Mouse (Mus musculus): ENCODE measurements around the gene Ralgps1. TPM values are rescaled to one million over a fixed set of nuclear protein-coding genes. Genes with fewer than 3 reads are reported as not detected.
A peak's percentile ranks its signal among the peaks of the same experiment; 100 is the strongest.

The Ralgps1 gene
- polyA plus RNA-seq, 1 experiment from 2014 or later = 2.2 TPM

DNA sequence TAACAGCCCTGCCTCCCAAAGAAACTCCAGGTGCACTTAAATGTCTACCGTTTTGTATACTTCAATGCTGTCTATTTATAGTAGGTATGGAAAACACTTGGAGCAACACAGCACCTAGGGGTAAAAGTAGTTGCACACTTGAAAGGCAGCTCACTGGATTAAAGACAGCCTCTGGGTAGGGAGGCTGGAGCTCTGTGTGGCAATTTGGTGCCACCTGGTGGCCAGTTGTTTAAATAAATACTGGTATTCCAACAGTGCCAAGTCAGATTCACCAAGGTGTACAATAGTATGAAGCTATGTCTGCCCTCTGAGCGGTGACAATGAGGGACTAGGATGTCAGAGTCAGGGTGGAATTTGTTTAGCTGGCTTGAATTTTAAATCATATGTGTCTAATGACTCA, 22.2 kb downstream of the Ralgps1 start:
- no peak for TF ChIP-seq EP300 (optimal IDR thresholded peaks at IDR 0.05)
- peak; percentile 93 for TF ChIP-seq CTCF (IDR thresholded peaks at IDR 0.05; ENCODE audit: low read depth)
- H3K4me3 ChIP-seq (ENCODE audit: low read depth, low read length) = no peak overlapping the region
- H3K9me3 ChIP-seq (ENCODE audit: control insufficient read depth, low read length) = no peaks in the 10 kb centered on the region
- ATAC-seq (ENCODE audit: low FRiP score, low TSS enrichment) = peak; percentile 63
- no peaks in the 10 kb centered on the region; the same call in 1 of the 2 replicates for H3K4me1 ChIP-seq (replicated peaks; ENCODE audit: control insufficient read depth, insufficient read depth)
- 23% methylated on average over 2 of the region's 2 CpGs for WGBS
- no peaks in the 10 kb centered on the region for H3K36me3 ChIP-seq (ENCODE audit: control insufficient read depth, insufficient read depth, low read length)
- no peak overlapping the region for H3K9ac ChIP-seq (ENCODE audit: low read length)
- DNase-seq (ENCODE audit: low spot score) = peak; percentile 74
- H3K27ac ChIP-seq (replicated peaks) = no peak overlapping the region
- no peak overlapping the region for H3K4me2 ChIP-seq (replicated peaks; ENCODE audit: low read depth)
- no peaks in the 10 kb centered on the region for H3K27me3 ChIP-seq (ENCODE audit: control insufficient read depth, insufficient read depth, low read length)

DNA sequence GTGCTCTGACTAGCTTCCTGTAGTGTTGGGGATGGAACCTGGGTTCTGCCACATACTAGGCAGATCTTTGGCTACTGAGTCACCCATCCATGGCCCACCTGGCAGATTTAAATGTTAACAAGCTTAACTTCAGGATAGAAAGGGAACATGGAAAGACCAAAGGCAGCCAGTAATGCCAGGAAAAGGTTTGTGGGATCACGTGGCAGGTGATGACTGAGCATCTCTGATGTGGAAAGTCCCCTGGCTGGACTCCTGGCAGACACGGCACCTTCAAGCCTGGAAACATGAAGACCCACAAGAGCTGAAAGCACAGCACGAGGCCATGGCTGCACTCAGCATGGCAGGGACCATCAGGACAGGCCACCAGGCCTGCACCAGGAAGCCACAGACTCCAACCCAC, 23.0 kb downstream of the Ralgps1 start:
- no peaks in the 10 kb centered on the region; the same call in 1 of the 2 replicates for H3K4me1 ChIP-seq (replicated peaks; ENCODE audit: control insufficient read depth, insufficient read depth)
- H3K36me3 ChIP-seq (ENCODE audit: control insufficient read depth, insufficient read depth, low read length) = no peaks in the 10 kb centered on the region
- no peaks in the 10 kb centered on the region for H3K9me3 ChIP-seq (ENCODE audit: control insufficient read depth, low read length)
- H3K27me3 ChIP-seq (ENCODE audit: control insufficient read depth, insufficient read depth, low read length) = no peaks in the 10 kb centered on the region
- DNase-seq (ENCODE audit: low spot score) (no peak), ATAC-seq (ENCODE audit: low FRiP score, low TSS enrichment) (no peak)
- H3K4me2 ChIP-seq (replicated peaks; ENCODE audit: low read depth) = no peak overlapping the region
- H3K4me3 ChIP-seq (ENCODE audit: low read depth, low read length) = no peak overlapping the region
- no peak for TF ChIP-seq EP300 (optimal IDR thresholded peaks at IDR 0.05)
- TF ChIP-seq CTCF (IDR thresholded peaks at IDR 0.05; ENCODE audit: low read depth) = no peak
- 89% methylated on average over 3 of the region's 3 CpGs for WGBS
- no peak overlapping the region for H3K27ac ChIP-seq (replicated peaks)
- no peak overlapping the region for H3K9ac ChIP-seq (ENCODE audit: low read length)

DNA sequence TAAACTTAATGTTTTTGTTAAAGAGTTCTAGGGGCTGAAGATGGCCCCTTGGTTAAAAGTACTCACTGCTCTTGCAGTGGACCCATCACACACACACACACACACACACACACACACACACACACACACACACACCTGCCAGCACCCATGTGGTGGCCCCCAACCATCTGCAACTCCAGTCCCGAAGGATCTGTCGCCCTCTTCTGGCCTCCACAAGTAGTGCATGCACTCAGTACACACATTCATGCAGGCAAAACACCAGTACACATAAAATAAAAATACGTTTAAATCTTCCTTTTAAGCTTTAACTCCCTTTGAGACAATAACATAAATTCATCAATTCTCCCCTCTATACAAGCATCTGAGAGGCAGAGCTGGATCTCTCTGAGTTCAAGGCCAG, 23.7 kb downstream of the Ralgps1 start:
- no peaks in the 10 kb centered on the region for H3K9me3 ChIP-seq (ENCODE audit: control insufficient read depth, low read length)
- WGBS = 42% methylated on average over 3 of the region's 3 CpGs
- H3K27ac ChIP-seq (replicated peaks) = no peak overlapping the region
- H3K36me3 ChIP-seq (ENCODE audit: control insufficient read depth, insufficient read depth, low read length) = no peaks in the 10 kb centered on the region
- H3K4me2 ChIP-seq (replicated peaks; ENCODE audit: low read depth) = no peak overlapping the region
- H3K27me3 ChIP-seq (ENCODE audit: control insufficient read depth, insufficient read depth, low read length) = no peaks in the 10 kb centered on the region
- ATAC-seq (ENCODE audit: low FRiP score, low TSS enrichment) = no peak
- H3K9ac ChIP-seq (ENCODE audit: low read length) = no peak overlapping the region
- H3K4me1 ChIP-seq (replicated peaks; ENCODE audit: control insufficient read depth, insufficient read depth) = no peaks in the 10 kb centered on the region; the same call in 1 of the 2 replicates
- H3K4me3 ChIP-seq (ENCODE audit: low read depth, low read length) = no peak overlapping the region
- TF ChIP-seq CTCF (IDR thresholded peaks at IDR 0.05; ENCODE audit: low read depth) (peak; percentile 88), EP300 (optimal IDR thresholded peaks at IDR 0.05) (no peak)
- DNase-seq (ENCODE audit: low spot score) = peak; percentile 69

DNA sequence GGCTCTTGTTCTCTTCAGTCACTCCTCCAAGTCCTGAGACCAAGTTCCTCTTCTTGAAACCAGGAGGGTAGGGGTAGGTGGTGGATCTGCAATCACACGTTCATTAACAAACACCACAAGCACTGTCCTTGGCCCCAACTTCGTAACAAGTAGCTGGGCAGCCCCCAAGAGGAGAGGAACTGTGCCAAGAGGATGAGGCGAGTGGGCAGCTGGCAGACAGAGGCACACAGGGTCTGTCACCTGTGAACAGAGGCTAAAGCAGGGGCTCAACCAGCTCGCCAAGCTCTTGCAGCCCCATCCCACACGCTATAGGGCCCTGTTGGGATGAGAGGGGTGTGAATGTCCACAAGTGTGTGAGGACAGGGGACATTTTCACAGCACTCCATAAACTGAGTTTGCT, 24.5 kb downstream of the Ralgps1 start:
- Histone ChIP-seq H3K4me2 (replicated peaks; ENCODE audit: low read depth) (no peak overlapping the region), H3K27me3 (ENCODE audit: control insufficient read depth, insufficient read depth, low read length) (no peaks in the 10 kb centered on the region), H3K9me3 (ENCODE audit: control insufficient read depth, low read length) (no peaks in the 10 kb centered on the region), H3K4me3 (ENCODE audit: low read depth, low read length) (no peak overlapping the region), H3K4me1 (replicated peaks; ENCODE audit: control insufficient read depth, insufficient read depth) (no peaks in the 10 kb centered on the region; the same call in 1 of the 2 replicates), H3K27ac (replicated peaks) (no peak overlapping the region), H3K36me3 (ENCODE audit: control insufficient read depth, insufficient read depth, low read length) (no peaks in the 10 kb centered on the region), H3K9ac (ENCODE audit: low read length) (no peak overlapping the region)
- WGBS = 69% methylated on average over 5 of the region's 5 CpGs
- TF ChIP-seq EP300 (optimal IDR thresholded peaks at IDR 0.05) (no peak), CTCF (IDR thresholded peaks at IDR 0.05; ENCODE audit: low read depth) (no peak)
- DNase-seq (ENCODE audit: low spot score) = no peak
- ATAC-seq (ENCODE audit: low FRiP score, low TSS enrichment) = no peak

DNA sequence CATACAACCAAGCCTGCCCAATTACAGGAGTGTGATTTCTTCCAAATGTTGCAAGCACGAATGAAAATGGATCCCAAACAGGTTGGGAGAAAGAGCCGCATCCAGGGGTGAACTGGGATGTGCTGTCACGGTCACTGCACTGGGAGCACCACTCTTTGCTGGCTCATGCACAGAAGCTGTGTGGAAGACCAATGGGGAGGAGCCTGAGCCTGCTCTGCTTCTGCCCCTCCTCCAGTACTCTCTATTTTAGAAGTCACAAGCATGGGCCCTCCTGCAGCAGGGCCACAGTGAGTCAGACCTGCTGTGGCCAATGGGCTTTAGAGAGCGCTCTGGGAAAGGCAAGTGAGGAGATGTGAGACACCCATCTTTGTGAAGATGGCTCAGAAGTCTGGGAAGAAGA, 25.3 kb downstream of the Ralgps1 start:
- H3K27ac ChIP-seq (replicated peaks) = peak overlapping the region; percentile 40

DNA sequence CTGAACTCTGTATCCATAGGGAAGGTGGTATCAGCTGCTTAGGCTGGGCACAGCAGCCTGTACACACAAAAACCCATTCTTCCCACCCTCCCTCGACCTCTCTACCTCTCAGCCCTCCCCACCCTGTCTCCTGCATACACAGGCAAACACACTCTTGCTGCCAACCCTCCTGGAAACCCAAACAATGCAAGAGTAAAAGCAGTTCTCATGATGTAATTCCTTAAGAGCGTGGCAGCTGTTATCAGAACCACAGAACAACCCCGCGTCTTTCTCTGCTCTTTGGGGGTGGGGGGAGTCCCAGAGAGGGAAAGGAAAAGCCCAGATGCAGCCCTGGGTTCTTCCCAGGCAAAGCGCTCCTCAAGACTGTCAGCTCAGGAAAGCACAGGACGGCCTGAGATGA, 25.8 kb downstream of the Ralgps1 start:
- no peaks in the 10 kb centered on the region; the same call in 1 of the 2 replicates for H3K4me1 ChIP-seq (replicated peaks; ENCODE audit: control insufficient read depth, insufficient read depth)
- TF ChIP-seq EP300 (optimal IDR thresholded peaks at IDR 0.05) (no peak), CTCF (IDR thresholded peaks at IDR 0.05; ENCODE audit: low read depth) (no peak)
- no peak; the same call in 1 of the 2 replicates for ATAC-seq (ENCODE audit: low FRiP score, low TSS enrichment)

More for the DNA sequence above, 25.3 kb downstream of the Ralgps1 start:
- ATAC-seq (ENCODE audit: low FRiP score, low TSS enrichment) (no peak), DNase-seq (ENCODE audit: low spot score) (no peak)
- 63% methylated on average over 4 of the region's 4 CpGs for WGBS
- no peaks in the 10 kb centered on the region; the same call in 1 of the 2 replicates for H3K4me1 ChIP-seq (replicated peaks; ENCODE audit: control insufficient read depth, insufficient read depth)
- H3K9ac ChIP-seq (ENCODE audit: low read length) = peak overlapping the region; percentile 41; the same call in 1 of the 2 replicates
- H3K4me2 ChIP-seq (replicated peaks; ENCODE audit: low read depth) = no peak overlapping the region
- no peaks in the 10 kb centered on the region for H3K36me3 ChIP-seq (ENCODE audit: control insufficient read depth, insufficient read depth, low read length)
- H3K27me3 ChIP-seq (ENCODE audit: control insufficient read depth, insufficient read depth, low read length) = no peaks in the 10 kb centered on the region
- H3K4me3 ChIP-seq (ENCODE audit: low read depth, low read length) = no peak overlapping the region
- TF ChIP-seq CTCF (IDR thresholded peaks at IDR 0.05; ENCODE audit: low read depth) (no peak), EP300 (optimal IDR thresholded peaks at IDR 0.05) (no peak)
- no peaks in the 10 kb centered on the region for H3K9me3 ChIP-seq (ENCODE audit: control insufficient read depth, low read length)

More for the DNA sequence above, 25.8 kb downstream of the Ralgps1 start:
- no peaks in the 10 kb centered on the region for H3K27me3 ChIP-seq (ENCODE audit: control insufficient read depth, insufficient read depth, low read length)
- peak overlapping the region; percentile 41; the same call in 1 of the 2 replicates for H3K9ac ChIP-seq (ENCODE audit: low read length)
- no peaks in the 10 kb centered on the region for H3K36me3 ChIP-seq (ENCODE audit: control insufficient read depth, insufficient read depth, low read length)
- no peak overlapping the region for H3K4me2 ChIP-seq (replicated peaks; ENCODE audit: low read depth)
- no peak overlapping the region for H3K4me3 ChIP-seq (ENCODE audit: low read depth, low read length)
- 26% methylated on average over 6 of the region's 6 CpGs for WGBS
- DNase-seq (ENCODE audit: low spot score) = peak; percentile 43
- peak overlapping the region; percentile 40 for H3K27ac ChIP-seq (replicated peaks)
- no peaks in the 10 kb centered on the region for H3K9me3 ChIP-seq (ENCODE audit: control insufficient read depth, low read length)
